Mouse (Mus musculus) liver, embryonic 14.5 days (tissue): Measurements from ENCODE around the gene Glt8d1.

Experiments
- CTCF ChIP-seq: IDR thresholded peaks from 2 replicates; pipeline ENCODE4 v1.5.1; 2016; ENCODE audit warnings: antibody characterized with exemption, low read depth, control low read depth
- EP300 ChIP-seq: IDR thresholded peaks from 2 replicates; pipeline ENCODE4 v1.6.1; 2016; ENCODE audit warnings: antibody characterized with exemption, low read depth

- TF ChIP-seq CTCF, result no peak
- no peak for TF ChIP-seq EP300
Observed at GRCm38 (mm10) chr14:30958517-30958916, 42.7 kb upstream of the Glt8d1 start.
